Mouse (Mus musculus): Measurements from ENCODE around the gene Aoc1.
"Not testable (repeated sequence)": the region's sequence is repeated elsewhere in the genome, so short reads cannot be mapped to it uniquely, and the experiment has no call there.

Aoc1 gene

GRCm38 (mm10) chr6:48860851-48861250, 11.8 kb upstream of the Aoc1 start:
- no peak for DNase-seq (ENCODE audit: low read depth, low spot score)

GRCm38 (mm10) chr6:48861616-48862280, 10.9 kb upstream of the Aoc1 start:
- no peak for DNase-seq (ENCODE audit: low read depth, low spot score)

- DNase-seq (ENCODE audit: low read depth, low spot score) = no peak
Measured at GRCm38 (mm10) chr6:48862816-48863215, 9.9 kb upstream of the Aoc1 start.

GRCm38 (mm10) chr6:48863488-48863887, 9.2 kb upstream of the Aoc1 start:
- DNase-seq (ENCODE audit: low read depth, low spot score) = no peak

GRCm38 (mm10) chr6:48864181-48864580, 8.5 kb upstream of the Aoc1 start:
- DNase-seq (ENCODE audit: low read depth, low spot score) = no peak

GRCm38 (mm10) chr6:48864723-48865122, 8.0 kb upstream of the Aoc1 start:
- DNase-seq (ENCODE audit: low read depth, low spot score) = no peak

- no peak for DNase-seq (ENCODE audit: low read depth, low spot score)
Measured at GRCm38 (mm10) chr6:48865152-48865745, 7.4 kb upstream of the Aoc1 start.

GRCm38 (mm10) chr6:48866355-48866950, 6.2 kb upstream of the Aoc1 start:
- not testable (repeated sequence) for DNase-seq (ENCODE audit: low read depth, low spot score)

GRCm38 (mm10) chr6:48867158-48867557, 5.5 kb upstream of the Aoc1 start:
- DNase-seq (ENCODE audit: low read depth, low spot score) = no peak

- DNase-seq (ENCODE audit: low read depth, low spot score) = no peak
Measured at GRCm38 (mm10) chr6:48869774-48870173, 2.9 kb upstream of the Aoc1 start.

- no peak for DNase-seq (ENCODE audit: low read depth, low spot score)
Measured at GRCm38 (mm10) chr6:48874576-48874975, 1.9 kb downstream of the Aoc1 start.

- DNase-seq (ENCODE audit: low read depth, low spot score) = no peak
Measured at GRCm38 (mm10) chr6:48875515-48875914, 2.8 kb downstream of the Aoc1 start.

- DNase-seq (ENCODE audit: low read depth, low spot score) = no peak
Measured at GRCm38 (mm10) chr6:48876510-48877135, 3.9 kb downstream of the Aoc1 start.

GRCm38 (mm10) chr6:48894203-48894602, 21.5 kb downstream of the Aoc1 start:
- no peak for DNase-seq (ENCODE audit: low read depth, low spot score)

GRCm38 (mm10) chr6:48894938-48895818, 22.5 kb downstream of the Aoc1 start:
- DNase-seq (ENCODE audit: low read depth, low spot score) = no peak

GRCm38 (mm10) chr6:48895941-48896340, 23.2 kb downstream of the Aoc1 start:
- no peak for DNase-seq (ENCODE audit: low read depth, low spot score)

- no peak for DNase-seq (ENCODE audit: low read depth, low spot score)
Measured at GRCm38 (mm10) chr6:48896956-48897355, 24.3 kb downstream of the Aoc1 start.

GRCm38 (mm10) chr6:48901316-48901715, 28.6 kb downstream of the Aoc1 start:
- DNase-seq (ENCODE audit: low read depth, low spot score) = not testable (repeated sequence)

GRCm38 (mm10) chr6:48902511-48903406, 30.1 kb downstream of the Aoc1 start:
- no peak for DNase-seq (ENCODE audit: low read depth, low spot score)

GRCm38 (mm10) chr6:48903437-48903836, 30.7 kb downstream of the Aoc1 start:
- no peak for DNase-seq (ENCODE audit: low read depth, low spot score)

- no peak for DNase-seq (ENCODE audit: low read depth, low spot score)
Measured at GRCm38 (mm10) chr6:48905606-48906005, 32.9 kb downstream of the Aoc1 start.
